Mouse (Mus musculus): ENCODE results near the gene Acot3.

DNA sequence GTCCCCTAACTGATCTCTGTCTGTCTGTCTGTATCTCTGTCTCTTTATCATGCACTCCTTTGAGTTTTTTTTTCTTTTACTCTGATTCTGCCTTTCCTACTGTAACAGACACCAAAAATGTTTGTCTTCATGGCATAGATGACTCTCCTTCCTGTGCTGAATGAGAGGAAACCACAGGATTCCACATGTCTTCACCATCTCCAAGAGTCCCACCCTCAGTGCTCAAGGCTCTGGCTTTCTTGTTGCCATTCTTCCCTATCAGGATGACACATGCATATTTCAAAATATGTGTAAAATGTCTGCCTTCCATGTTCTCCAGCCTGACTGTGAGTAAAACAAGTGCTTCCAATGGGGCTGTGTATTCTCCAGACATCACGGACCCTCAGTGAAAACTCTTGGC is 5.0 kb upstream of the Acot3 start:
- no peak for TF ChIP-seq CTCF (IDR thresholded peaks at IDR 0.05; ENCODE audit: borderline replicate concordance, control insufficient read depth, extremely low read depth, insufficient read depth, low read length, poor library complexity)
- no peak for TF ChIP-seq POLR2A (IDR thresholded peaks at IDR 0.05; ENCODE audit: control insufficient read depth, extremely low read depth, insufficient read depth, low read length, poor library complexity)

All from thymus, adult 2 months (tissue).